Mouse (Mus musculus) G1E (cell line): ENCODE data around the gene Pi4ka. TPM values are rescaled to one million over a fixed set of nuclear protein-coding genes. Genes with fewer than 3 reads are reported as not detected.

Experiments
- ATAC-seq: 2 replicates; pipeline ENCODE4 v1.8.0; 2016; ENCODE audit warnings: mild to moderate bottlenecking; ENCODE audit not compliant: insufficient number of reproducible peaks, poor library complexity, low FRiP score, severe bottlenecking; ENCODE audit errors: extremely low read depth
- DNase-seq: peaks from one replicate; pipeline ENCODE4 v3.0.0; 2012; ENCODE audit warnings: low spot score
- H3K27me3 ChIP-seq: 2 replicates; pipeline ENCODE4 v1.6.1; 2012; ENCODE audit warnings: mild to moderate bottlenecking, low read length, inconsistent platforms; ENCODE audit not compliant: insufficient read depth
- H3K36me3 ChIP-seq: replicated peaks from 2 replicates; pipeline ENCODE3; 2012; ENCODE audit warnings: mild to moderate bottlenecking, inconsistent platforms
- H3K4me1 ChIP-seq: 2 replicates; pipeline ENCODE4 v1.6.1; 2012; ENCODE audit warnings: low read depth, low read length, inconsistent platforms, mixed read lengths; ENCODE audit not compliant: insufficient read depth
- H3K4me3 ChIP-seq: 2 replicates; pipeline ENCODE4 v1.5.1; 2012; ENCODE audit warnings: low read depth, mild to moderate bottlenecking, inconsistent platforms, low read length, moderate library complexity, mixed read lengths
- H3K9me3 ChIP-seq: replicated peaks from 2 replicates; pipeline ENCODE4 v1.6.1; 2012; ENCODE audit warnings: inconsistent platforms
- CTCF ChIP-seq: IDR thresholded peaks from 2 replicates; pipeline ENCODE4 v1.5.1; 2012; ENCODE audit warnings: low read depth, low read length, inconsistent platforms, mixed read lengths
- GATA1 ChIP-seq: IDR thresholded peaks from 2 replicates; pipeline ENCODE4 v1.6.1; 2012; ENCODE audit warnings: borderline replicate concordance, low read length, inconsistent platforms, mixed read lengths
- GATA2 ChIP-seq: IDR thresholded peaks from 2 replicates; pipeline ENCODE4 v1.6.1; 2012; ENCODE audit warnings: low read depth, low read length, inconsistent platforms, borderline replicate concordance
- POLR2AphosphoS5 ChIP-seq: IDR thresholded peaks from 2 replicates; pipeline ENCODE4 v1.6.1; 2012; ENCODE audit warnings: low read depth, low read length, inconsistent platforms; ENCODE audit not compliant: insufficient replicate concordance
- TAL1 ChIP-seq: conservative IDR thresholded peaks from 2 replicates; pipeline ENCODE4 v1.6.1; 2012; ENCODE audit warnings: low read depth, low read length, inconsistent platforms, mixed read lengths
- polyA plus RNA-seq: library from polyadenylated mRNA; stranded (reverse); fragments of >175 nt; gene quantifications from 2 replicates; pipeline ENCODE4 v1.2.3, GENCODE M21; 2012
- total RNA-seq, 2 experiments: library from RNA; stranded (forward) in 1 of 2; stranded (reverse) in 1 of 2; fragments of 200-1000 nt in 1 of 2; fragments of >200 nt in 1 of 2; fragmentation: Nextera tagmentation in 1 of 2; gene quantifications; 2 replicates each; pipeline ENCODE4 v1.2.3; 2014 to 2017

The Pi4ka gene
- total and polyA plus RNA-seq, 3 experiments = 21.1 to 60.7 (median 59.6) TPM

DNA sequence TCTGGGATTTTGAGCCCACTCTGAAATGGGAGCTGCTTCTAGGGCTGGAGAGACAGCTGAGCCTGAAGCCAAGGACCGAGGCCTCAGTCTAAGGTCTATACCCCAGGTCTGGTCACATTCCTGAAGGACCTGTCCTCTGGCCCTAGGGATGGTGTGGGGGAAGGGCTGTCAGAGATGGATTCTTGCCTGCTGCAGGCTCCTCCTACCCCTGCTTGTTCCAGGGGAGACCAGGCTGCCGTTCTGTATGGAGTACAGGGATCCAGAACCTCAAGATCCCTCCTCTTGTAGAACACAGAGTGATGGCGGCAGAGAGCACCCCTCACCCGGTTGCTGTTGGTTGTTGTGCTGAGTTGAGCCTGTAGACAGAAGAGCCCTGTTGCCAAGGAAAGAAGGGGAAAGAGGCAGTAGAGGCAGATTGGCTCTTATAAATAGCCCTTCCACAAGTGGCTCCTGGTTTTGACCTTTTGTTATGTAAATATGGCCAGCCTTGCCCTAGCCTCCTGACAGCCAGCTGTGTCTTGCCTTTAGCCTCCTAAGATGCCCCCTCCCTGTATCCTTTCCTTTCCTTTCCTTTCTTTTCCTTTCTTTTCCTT lies 152.0 kb downstream of the Pi4ka start:
- Histone ChIP-seq H3K4me1 (peaks cover 95% of the 10 kb centered on the region), H3K36me3 (peaks cover 63% of the 10 kb centered on the region), H3K4me3 (peak overlapping the region; percentile 66), H3K9me3 (no peaks in the 10 kb centered on the region), H3K27me3 (no peaks in the 10 kb centered on the region)
- no peak for ATAC-seq
- no peak for TF ChIP-seq GATA2
- TF ChIP-seq TAL1 = no peak
- TF ChIP-seq POLR2AphosphoS5 = no peak
- DNase-seq = no peak

DNA sequence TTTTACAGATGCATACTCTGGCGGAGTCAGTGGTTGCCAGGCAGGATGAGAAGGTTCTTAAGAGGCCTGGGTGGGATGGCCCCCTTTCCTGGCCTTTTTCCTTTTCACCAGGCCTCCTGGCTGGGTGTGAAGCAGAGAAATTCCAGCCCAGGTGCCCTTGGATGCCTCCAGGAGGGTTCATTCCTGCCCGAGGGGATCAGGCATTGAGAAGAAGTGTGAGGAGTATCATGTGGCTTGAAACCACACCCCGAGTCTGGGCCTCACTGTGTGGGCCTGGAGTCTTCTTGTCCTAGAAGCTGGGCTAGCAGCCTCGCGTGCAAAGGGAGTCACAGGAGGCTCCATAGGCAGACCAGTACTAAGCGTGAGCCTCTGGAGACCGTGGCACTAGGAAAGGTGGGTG lies 153.3 kb downstream of the Pi4ka start:
- Histone ChIP-seq H3K4me1 (peaks cover 95% of the 10 kb centered on the region), H3K4me3 (peak overlapping the region; percentile 66; the same call in 1 of the 2 replicates), H3K27me3 (no peaks in the 10 kb centered on the region), H3K9me3 (no peaks in the 10 kb centered on the region), H3K36me3 (peaks cover 51% of the 10 kb centered on the region)
- TF ChIP-seq TAL1 (no peak), GATA2 (no peak), GATA1 (no peak), POLR2AphosphoS5 (no peak), CTCF (no peak)
- ATAC-seq = 0 out of 2 replicates have a peak, but pooled peaks have one; percentile 6
- DNase-seq = no peak

GRCm38 (mm10) chr16:17252086-17252726 lies 153.9 kb downstream of the Pi4ka start:
- Histone ChIP-seq H3K4me1 (peaks cover 95% of the 10 kb centered on the region), H3K36me3 (peaks cover 51% of the 10 kb centered on the region), H3K27me3 (no peaks in the 10 kb centered on the region), H3K9me3 (no peaks in the 10 kb centered on the region), H3K4me3 (peak overlapping the region; percentile 66; the same call in 1 of the 2 replicates)
- ATAC-seq (peak; percentile 80), DNase-seq (peak; percentile 66)
- no peak for TF ChIP-seq CTCF
- peak; percentile 97 for TF ChIP-seq TAL1
- peak; percentile 92; the same call in 1 of the 2 replicates for TF ChIP-seq GATA2

DNA sequence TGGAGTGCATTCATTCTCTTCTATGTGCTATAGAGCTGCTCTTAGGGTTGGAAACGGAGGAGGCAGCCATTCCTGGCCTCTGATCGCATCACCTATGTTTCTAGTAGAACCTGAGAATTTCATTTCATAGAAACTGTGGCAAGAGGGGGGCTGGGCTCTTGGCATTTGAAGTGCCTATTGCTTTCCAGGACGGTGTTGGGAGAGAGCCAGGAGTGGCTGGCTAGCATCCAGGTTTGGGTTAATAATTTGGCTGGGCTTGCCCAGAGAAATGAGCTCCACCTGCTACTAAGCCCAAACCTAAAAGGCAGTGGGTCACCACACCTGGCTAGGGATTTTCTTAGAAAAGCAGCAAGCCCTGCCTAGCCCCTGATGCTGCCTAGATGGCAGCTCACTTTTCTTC lies 154.6 kb downstream of the Pi4ka start:
- Histone ChIP-seq H3K4me1 (peaks cover 97% of the 10 kb centered on the region), H3K9me3 (no peaks in the 10 kb centered on the region), H3K36me3 (peaks cover 46% of the 10 kb centered on the region), H3K27me3 (no peaks in the 10 kb centered on the region), H3K4me3 (peak overlapping the region; percentile 59; the same call in 1 of the 2 replicates)
- ATAC-seq (no peak), DNase-seq (no peak)
- TF ChIP-seq GATA2 = no peak
- no peak for TF ChIP-seq CTCF
- no peak for TF ChIP-seq TAL1
- no peak for TF ChIP-seq POLR2AphosphoS5
- no peak for TF ChIP-seq GATA1

GRCm38 (mm10) chr16:17249135-17249534 lies 157.0 kb downstream of the Pi4ka start:
- peak; percentile 78 for DNase-seq
- Histone ChIP-seq H3K4me3 (peak overlapping the region; percentile 64; the same call in 1 of the 2 replicates), H3K9me3 (no peaks in the 10 kb centered on the region), H3K36me3 (peaks cover 43% of the 10 kb centered on the region), H3K27me3 (no peaks in the 10 kb centered on the region), H3K4me1 (peaks cover 96% of the 10 kb centered on the region)
- TF ChIP-seq GATA1 (no peak), TAL1 (peak; percentile 61)
- peak; percentile 61 for ATAC-seq

GRCm38 (mm10) chr16:17247727-17248126 lies 158.4 kb downstream of the Pi4ka start:
- DNase-seq = no peak
- H3K9me3 ChIP-seq = no peaks in the 10 kb centered on the region
- TF ChIP-seq CTCF = no peak
- no peak for TF ChIP-seq POLR2AphosphoS5
- no peak for TF ChIP-seq GATA2
- no peak for TF ChIP-seq TAL1
- TF ChIP-seq GATA1 = no peak
- no peaks in the 10 kb centered on the region for H3K27me3 ChIP-seq
- no peak for ATAC-seq
- H3K4me3 ChIP-seq = no peak overlapping the region
- H3K4me1 ChIP-seq = peaks cover 93% of the 10 kb centered on the region
- peaks cover 43% of the 10 kb centered on the region for H3K36me3 ChIP-seq
